Mouse (Mus musculus): ENCODE data around the gene Il17d.

GRCm38 (mm10) chr14:57555471-57556070, 31.0 kb downstream of the Il17d start:
- TF ChIP-seq CTCF (IDR thresholded peaks at IDR 0.05; ENCODE audit: control insufficient read depth, insufficient read depth, insufficient read length) (no peak), CEBPB (IDR thresholded peaks at IDR 0.05; ENCODE audit: low read depth) (no peak), MAX (IDR thresholded peaks at IDR 0.05) (no peak)
